Mouse (Mus musculus) spleen, adult 2 months (tissue): ENCODE measurements around the gene Lgals8.

ENCODE experiments used
- CTCF ChIP-seq: fragments of 200-500 bp; IDR thresholded peaks from 2 replicates; pipeline ENCODE4 v1.5.1; 2011; ENCODE audit warnings: mild to moderate bottlenecking, inconsistent platforms; ENCODE audit not compliant: insufficient read depth, insufficient read length, insufficient replicate concordance; ENCODE audit errors: extremely low read depth
- POLR2A ChIP-seq: fragments of 200-500 bp; IDR thresholded peaks from 2 replicates; pipeline ENCODE4 v1.6.1; 2011; ENCODE audit warnings: low read depth, low read length, inconsistent platforms

DNA sequence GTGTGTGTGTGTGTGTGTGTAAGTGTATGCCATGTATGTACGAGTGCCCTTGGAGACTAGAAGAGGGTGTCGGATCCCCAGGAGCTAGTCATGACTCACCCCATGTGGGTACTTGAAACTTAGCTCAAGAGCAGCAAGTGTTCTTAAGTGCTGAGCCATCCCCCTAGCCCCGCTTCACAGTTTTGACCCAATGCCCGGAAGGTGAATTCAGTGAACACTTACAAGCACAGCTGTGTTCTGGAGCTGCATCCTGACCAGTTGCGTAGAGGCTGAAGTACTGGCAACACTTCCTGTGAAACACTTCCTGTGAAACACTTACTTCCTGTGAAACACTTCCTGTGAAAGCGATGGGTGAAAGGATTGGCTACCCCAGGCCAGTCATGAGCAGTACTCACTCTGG, 10.5 kb upstream of the Lgals8 start:
- TF ChIP-seq CTCF (no peak), POLR2A (no peak)
